Mouse (Mus musculus): ENCODE measurements around the gene Kras.
A peak's percentile ranks its signal among the peaks of the same experiment; 100 is the strongest.

The Kras gene

DNA sequence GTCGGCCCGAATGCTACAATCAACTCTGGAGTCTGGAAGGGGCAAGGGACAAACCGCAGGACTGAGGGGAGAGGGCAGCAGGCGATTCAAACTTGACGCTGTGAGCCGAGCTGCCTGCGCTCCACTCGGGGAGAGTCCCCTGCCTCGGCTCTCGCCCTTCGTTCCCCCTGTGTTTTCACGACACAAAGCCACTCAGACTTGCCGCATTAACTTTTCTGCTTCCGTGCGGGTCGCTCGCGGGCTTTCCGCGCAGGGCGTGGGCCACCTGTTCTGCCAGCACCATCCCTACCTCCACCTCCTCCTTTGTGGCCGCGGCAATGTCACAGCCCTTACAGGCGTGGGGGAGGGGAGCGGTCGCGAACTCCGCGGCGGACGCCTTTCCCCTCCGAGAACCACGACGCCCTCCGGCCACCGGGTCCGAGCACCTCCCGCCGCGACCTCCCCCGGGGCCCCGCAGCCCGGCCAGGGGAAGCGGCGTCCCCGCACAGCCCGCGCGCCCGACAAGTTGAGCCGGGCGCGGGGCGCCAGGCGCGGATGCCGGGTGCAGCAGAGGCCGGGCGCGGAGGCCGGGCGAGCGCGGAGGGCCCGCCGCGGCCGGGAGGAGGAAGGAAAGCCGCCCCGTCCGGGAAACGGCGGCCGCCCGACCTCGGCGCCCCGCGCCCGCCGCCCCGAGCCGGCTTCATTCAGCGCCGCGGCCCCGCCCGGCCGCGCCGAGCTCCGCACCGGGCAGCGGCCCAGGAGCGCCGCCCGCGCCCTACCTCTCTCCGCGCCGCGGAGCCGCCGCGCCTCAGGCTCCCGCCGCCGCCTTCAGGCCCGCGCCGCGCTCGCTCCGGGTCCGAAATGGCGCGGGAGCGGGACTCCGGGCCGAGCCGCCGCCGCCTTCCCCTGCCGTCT lies 501 bp downstream of the Kras start:
- DNase-seq (ENCODE audit: low spot score in 2 of 2), result peak; percentile 17 to 33

DNA sequence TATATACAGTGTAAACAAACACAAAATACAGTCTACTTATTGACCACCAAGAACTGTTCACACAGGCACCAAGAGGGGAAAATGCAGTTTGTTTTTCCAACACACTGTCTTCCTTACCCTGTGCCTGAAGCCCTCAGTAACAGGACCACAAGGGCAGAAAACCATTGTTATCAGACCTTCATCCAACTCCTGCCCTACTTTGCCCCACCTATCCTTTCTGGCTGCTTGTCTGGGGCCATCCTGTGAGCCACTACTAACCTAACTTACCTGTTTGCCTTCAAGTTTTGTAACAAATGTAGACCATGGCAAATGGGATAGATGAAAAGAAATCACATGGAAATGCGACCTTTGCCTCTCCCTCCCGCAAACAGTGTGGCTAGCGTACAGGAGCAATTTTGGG lies 2.2 kb downstream of the Kras start:
- no peak for DNase-seq (ENCODE audit: low spot score in 2 of 2)

DNA sequence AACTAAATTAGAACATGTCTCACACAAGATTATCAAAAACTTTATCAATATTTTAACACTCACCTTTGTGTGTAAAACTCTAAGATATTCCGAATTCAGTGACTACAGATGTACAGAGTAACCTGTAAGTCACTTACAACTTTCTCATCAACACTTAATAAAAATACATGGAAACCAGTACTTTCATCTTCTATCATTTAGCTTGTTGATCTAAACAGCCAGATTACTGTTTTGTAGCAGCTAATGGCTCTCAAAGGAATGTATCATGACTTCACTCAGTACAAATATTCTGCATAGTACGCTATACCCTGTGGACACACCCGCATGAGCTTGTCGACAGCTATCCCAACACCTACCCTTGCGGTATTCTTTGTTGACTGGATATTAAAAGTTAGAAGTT lies 3.2 kb downstream of the Kras start:
- no peak for DNase-seq (ENCODE audit: low spot score in 2 of 2)

DNA sequence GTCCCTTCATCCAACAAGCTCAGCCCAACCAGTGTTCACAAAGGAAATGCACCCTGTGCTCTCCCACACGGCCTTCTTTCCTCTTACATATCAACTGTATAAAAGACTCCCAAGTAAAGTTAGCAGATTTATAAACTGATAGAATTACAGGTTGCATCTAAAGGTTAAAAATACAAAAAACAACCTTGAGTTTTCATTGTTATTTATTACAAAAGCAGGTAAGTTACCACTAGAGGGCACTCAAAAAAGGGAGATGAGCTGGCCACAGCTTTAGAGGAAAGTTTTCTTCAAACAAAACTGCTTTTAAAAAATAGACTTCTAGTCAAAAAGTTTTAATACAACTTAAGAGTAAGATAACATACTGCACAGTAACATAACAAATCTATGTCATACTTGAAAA lies 7.5 kb downstream of the Kras start:
- no peak for DNase-seq (ENCODE audit: low spot score in 2 of 2)

DNA sequence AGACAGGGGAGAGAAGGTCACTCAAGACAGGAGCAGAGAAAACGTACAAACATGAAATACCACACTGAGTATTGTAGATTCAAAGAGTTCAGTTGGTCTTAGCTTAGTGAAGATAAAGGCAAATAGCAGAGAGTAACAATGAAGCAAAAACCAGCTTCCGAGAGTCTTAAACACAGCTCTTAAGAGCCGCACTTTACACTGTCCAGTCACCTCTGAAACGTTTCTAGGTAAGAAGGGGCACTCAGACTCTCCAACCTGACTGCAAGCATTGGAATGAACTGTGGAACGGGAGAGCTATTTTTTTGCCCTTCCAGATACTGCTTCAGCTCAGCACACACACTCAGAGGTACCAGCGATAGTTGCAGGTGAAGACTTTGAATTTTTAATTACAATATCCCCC lies 9.8 kb downstream of the Kras start:
- no peak for DNase-seq (ENCODE audit: low spot score in 2 of 2)

DNA sequence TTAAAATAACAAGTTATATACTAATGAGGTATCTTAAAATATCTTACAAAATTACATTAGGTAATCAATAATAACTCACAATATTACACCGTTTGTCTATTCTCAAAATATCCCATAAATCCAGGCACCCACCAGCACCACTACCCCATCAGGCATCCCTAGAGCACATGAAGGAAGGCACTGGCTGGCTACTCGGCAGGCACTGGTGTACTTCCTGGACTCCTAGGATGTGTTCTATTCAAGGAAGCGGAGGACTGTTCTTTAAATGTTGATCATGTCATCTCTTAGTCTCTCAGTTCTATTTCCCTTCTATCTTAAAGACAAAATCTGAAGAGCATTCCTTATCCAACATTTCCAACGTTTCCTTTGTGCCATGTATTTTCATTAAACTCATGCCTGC lies 12.9 kb downstream of the Kras start:
- no peak for DNase-seq (ENCODE audit: low spot score in 2 of 2)

DNA sequence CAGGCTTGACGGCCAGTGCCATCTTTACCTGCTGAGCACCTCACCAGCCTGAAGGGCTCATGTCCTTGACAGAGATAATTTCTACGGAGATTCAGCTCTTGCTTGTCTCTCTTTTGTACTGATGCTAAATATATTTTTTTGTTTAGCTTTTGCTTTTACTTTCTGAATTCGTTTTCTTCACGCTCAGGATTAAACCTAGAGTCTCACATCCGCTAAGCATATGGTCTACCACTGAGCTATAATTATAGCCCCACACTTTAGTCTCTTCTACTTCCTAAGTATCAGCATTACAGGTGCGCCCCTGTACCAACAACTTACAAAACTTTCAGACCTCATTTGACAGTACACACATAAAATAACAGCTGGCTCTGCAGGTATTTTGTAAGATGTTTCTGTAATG lies 14.7 kb downstream of the Kras start:
- DNase-seq (ENCODE audit: low spot score in 2 of 2), result no peak

DNA sequence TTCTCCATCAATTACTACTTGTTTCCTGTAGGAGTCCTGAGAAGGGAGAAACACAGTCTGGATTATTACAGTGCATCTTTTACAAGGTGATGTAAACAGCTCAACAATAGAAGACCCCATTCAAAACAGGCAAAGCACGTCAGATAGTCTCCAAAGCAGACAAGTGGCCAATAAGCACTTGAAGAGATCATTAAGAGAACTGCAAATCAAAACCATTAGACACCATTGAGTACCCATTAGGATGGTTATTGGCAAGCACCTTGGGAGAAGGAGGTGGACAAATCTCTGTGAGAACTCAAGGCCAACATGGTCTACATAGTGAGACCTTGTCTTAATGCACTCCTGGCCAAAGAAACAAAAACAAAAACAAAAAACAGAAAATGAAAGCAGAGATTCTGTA lies 15.6 kb downstream of the Kras start:
- no peak for DNase-seq (ENCODE audit: low spot score in 2 of 2)

DNA sequence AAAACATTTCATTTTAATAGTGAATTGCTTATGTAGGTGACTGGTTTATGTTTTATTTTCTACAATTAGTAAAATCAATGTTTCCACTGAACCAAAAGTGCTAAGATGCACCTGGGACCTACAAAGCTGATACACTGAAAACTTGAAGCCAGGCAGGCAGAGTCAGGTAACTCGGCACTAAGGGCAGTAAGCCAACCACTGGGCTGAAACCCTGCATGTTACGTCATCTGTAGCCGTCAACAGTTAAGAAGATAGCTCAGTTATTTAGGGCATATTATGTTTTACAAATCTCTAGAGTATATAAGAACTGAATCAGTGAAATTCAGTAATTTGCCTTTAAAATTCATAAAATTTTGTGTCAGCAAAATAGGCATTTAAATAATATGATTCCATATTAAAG lies 23.7 kb downstream of the Kras start:
- DNase-seq (ENCODE audit: low spot score in 2 of 2), result no peak

DNA sequence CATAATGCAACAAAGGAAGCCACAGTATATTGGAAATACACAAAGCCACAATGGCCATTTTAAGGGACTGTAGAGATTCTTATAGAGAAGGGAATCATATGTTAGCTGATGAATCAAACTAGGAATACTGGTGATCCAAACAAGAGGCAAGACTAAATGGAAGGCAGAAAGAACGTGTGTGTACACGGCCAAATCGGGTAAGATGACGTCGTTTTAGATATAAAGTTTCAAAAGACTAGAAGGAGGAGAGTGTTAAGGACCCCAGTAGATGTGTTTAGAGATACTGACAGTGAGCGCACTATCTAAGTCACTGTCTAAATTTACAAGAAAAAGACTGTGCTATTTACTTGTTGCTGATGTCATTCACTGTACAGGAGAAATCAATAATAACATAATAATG lies 25.8 kb downstream of the Kras start:
- DNase-seq (ENCODE audit: low spot score in 2 of 2), result no peak

DNA sequence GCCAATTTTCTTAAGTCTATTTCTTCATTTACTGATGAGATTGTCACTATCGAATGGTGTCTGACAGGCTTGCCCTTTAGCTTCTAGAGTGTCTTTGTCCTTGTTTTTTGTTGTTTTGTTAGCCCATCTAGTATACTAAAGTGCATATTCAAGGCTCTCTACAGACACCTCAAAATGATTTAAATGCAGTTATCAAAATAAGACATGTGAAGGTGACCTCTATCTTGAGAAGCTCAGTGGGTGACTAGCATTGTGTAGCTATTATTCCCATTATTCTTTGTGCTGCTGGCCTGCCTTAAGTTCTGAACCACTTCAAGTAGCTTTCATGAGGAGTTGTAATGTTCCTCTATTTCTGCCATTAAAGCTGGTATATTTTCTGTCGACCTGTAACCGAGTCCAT lies 34.2 kb downstream of the Kras start:
- no peak for DNase-seq (ENCODE audit: low spot score in 2 of 2)

DNA sequence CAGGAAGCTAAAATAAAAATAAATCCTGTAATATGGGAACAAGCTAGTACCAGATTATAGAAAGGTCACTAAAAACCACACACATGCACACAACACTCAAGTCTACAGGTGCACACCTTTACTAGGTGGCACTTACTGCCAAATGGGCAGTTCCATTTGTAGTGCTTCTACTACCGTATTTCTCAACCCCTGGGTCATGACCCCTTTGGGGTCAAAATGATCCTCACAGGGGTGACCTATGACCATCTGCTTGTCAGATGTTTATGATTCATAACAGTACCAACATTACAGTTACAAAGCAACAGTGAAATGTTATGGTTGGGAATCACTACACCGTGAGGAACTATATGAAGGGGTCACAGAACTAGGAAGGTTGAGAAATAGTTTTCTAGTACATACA lies 36.1 kb downstream of the Kras start:
- no peak for DNase-seq (ENCODE audit: low spot score in 2 of 2)

DNA sequence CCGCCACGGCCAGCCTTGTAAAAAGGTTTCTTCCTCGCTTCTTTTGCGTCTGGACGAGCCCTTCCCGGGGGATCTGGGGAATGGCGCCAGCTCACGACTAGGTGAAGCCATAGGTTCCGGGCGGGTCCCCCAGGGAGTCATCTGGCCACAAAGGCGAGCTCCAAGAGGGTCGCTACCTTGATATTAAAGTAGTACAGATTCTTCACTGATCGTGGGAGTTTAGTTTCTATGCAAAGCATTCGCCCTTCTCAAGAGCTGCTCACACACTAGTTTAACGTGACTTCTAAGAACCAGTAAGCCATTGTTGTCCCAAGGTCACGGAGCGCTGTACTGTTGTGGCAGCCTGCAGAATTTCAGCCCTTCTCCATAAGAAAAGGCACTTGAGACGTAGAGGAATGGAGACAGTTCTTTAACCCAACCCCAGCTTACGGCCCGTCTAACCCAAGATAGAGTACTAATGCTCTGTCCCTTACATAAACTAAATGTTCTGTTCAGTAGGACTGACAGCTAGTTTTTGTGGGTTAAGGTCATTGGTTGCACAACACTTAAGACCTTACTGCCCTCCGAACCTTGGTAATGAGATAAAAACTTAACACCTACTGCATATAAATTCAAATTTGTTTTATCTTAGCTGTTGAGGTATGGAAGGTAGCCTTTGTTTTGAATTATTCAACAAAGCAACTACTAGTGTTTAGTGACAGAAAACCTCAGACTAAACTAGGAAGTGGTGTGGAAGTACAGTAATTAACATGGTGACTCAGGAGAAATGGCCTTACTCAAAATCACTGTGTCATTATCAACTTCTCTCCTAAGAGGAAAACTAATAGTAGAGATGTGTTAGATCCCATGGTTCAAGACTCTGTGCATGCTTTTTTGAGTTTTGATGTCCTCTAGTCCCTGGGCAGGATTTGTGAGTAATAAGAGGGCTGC lies 38.4 kb downstream of the Kras start:
- no peak for DNase-seq (ENCODE audit: low spot score in 2 of 2)

DNA sequence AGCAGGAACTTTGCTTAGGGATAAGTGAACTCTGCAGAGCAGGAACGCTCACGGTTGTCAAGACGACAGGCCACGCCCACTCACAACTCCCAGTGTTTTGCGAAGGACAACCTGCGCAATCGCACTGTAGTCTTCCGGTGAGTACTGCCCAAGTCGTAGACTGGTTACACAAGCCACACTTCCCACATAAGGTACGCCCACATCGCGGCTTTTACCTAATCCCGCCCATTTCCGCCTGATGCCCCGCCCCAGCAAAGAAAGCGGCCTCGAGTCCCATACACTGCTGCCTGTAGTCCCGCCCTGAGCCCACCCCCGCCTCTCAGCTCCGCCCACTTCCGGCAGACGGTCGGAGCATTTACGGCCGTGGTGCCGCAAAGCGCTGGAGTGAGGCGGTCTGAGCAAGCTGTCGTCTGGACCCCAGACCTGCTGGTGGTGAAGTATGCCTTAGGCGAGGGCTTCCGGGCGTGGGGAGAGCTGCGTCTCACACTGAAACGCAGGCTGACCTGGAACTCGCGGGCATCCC lies 39.2 kb downstream of the Kras start, which contains the start of the genes Casc1 and Etfrf1:
Gene Casc1, minus strand, starts transcription at position 190 of the 523 bp plus-strand sequence.
Gene Etfrf1, plus strand, starts transcription at position 319 of the 523 bp plus-strand sequence.
- peak; percentile 97 to 99 for DNase-seq (ENCODE audit: low spot score in 2 of 2)

DNA sequence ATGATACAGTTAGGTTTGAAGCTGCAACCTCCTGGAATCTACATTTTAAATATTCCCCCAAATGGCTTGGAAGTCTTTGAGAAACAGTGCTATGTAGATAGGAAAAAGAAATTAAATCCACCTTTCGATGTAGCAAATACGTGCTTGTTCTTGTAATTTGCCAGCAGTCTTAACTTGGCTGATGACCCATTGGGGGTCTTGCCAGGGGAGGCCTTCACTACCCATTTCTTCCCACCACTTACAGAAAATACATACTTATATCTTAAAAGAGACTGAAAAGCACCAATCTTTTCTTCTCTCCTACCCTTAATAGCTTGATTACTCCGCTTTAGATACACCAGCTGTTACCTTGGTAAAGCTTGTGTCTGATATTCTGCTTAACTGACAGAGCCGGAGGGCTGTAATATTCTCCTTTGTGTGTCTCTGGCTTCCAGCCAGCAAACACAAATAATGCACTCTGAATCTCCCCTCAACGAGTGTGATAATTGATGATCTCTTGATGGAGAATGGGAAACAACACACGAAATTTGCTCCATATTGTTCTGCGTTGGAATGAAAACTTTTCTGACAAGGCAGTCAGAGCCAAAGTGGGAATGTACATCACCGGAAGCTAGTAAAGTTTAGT lies 39.9 kb downstream of the Kras start:
- no peak for DNase-seq (ENCODE audit: low spot score in 2 of 2)

DNA sequence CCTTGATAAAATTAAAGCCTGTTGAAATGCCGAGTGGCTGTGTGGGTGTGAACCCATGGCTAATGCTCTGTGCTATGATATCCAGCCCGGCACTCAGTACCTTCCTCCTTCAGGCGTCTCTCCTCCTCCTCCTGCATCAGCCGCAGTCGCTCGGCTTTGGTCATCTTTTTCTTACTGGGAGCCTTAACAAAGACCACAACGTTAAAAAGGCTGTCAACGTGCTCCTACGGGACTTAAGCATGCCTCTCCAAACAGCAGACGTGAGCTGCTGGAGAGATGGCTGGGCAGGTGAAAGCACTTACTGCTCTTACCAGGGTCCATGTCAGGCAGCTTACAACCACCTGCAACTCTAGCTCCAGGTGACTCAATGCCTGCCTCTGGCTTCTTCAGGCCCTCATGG lies 44.9 kb downstream of the Kras start:
- no peak for DNase-seq (ENCODE audit: low spot score in 2 of 2)

DNA sequence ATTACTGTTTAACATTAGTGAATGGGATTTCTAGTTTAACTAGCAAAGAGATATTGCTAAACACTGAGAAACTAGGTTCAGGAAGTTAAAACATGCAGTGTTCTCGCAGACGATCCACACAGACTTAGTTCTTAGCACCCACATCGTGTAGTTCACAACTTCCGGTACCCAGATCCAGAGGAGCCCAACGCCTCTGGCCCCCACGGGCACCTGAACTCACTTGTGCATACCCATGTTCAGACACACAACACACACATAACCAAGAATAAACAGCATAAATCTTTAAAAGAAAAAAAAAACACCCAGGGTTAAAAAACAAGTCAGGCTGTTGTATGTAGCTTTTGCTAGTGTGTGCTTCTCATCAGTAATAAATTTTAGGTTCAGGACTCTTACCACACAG lies 45.6 kb downstream of the Kras start:
- DNase-seq (ENCODE audit: low spot score in 2 of 2), result no peak

DNA sequence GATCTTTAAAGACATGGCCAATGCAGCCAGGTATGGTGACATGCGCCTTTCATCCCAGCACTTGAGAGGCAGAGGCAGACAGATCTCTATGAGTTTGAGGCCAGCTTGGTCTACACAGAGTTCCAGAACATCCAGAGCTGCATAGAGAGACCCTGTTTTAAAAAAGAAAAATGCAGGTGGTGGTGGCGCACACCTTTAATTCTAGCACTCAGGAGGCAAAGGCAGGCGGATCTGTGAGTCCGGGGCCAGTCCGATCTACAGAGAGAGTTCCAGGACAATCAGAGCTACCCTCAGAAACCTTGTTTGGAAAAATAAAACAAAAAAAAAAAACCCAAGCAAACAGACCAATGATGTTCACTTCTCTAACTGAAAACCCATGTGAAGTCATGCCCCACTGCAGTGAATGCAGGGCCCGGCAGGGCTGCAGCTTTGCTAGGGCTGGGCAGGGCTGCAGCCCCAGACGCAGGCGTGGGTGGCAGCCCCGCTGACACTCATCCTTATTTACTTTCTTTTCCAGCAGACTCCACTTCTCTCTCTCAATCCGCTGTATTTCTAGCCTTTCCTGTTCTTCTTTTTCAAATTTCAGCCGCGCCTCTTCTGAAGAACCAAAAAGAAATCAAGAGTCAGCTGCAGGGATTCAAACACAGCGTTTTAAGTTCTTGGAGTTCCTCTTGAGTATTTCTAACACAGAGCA lies 47.5 kb downstream of the Kras start:
- DNase-seq (ENCODE audit: low spot score in 2 of 2), result no peak

DNA sequence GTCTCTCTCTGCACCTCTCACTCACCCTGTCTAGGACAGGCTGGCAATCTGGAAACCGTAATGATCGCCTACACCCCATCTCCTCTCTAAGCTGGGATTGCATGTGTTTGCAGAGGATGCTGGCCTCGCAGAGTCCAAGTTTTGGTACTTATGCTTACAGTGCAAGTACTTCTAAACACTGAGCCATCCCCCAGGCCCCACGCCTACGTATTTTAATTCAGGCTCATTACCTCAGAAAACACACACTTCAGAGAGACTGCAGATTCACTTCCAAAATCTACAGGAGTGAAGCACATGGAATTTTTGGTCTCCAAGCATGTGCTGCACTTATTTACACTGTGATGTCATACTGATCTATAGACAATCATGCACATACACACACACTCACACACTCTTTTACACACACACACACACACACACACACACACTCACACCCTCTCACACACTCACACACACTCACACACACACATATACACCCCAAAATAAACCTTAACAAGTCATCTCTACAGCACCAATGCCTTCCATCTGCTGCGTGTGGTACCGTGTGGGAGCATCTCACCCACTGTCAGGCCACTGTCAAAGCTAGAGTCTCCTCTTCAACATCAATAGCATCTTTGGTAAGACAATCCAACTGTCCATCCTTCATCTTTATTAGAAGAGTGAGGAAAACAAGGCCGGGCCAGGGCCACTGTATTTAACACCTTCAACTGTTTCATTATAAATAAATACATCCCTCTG lies 51.9 kb downstream of the Kras start:
- no peak for DNase-seq (ENCODE audit: low spot score in 2 of 2)

DNA sequence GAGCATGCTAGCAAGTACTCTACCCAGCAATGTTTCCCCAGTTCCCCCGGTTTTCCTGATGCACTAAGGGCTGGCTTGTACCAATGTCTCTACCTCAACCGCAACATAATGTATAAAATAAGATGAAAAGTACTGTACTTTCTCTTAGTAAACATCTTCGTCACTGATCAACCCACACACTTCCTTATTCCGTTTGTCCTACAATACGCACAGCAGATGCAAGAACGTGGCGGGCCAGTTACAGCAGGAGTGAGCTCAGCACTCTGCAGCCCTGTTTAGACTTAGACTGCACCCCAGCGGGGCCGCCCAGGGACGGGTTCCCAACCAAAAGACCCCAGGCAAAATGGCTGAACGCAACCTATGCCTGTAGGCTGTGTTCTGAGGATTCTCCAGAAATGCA lies 56.6 kb downstream of the Kras start:
- DNase-seq (ENCODE audit: low spot score in 2 of 2), result no peak

DNA sequence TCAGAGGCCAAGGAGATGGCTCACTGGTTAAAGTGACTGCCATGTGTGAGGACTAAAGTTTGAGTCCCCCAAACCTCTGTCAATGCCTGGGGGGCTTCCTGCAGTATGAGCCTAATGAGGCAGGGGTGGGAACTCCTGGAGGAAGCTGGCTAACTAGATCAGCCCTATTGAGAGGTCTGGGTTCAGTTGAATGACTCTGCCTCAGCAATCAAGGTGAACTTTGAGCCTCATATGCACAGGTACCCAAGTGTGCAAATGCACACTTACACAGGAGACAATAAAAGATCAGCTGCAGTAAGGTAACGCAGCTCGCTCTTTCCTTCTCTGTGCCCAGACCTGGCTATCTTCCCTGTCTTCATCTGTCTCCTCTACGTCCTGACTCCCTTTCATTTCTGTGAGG lies 57.0 kb downstream of the Kras start:
- DNase-seq (ENCODE audit: low spot score in 2 of 2), result no peak

Data from frontal cortex, postnatal 14 days (tissue).